Mouse (Mus musculus): ENCODE results near the gene Rab1a.

DNA sequence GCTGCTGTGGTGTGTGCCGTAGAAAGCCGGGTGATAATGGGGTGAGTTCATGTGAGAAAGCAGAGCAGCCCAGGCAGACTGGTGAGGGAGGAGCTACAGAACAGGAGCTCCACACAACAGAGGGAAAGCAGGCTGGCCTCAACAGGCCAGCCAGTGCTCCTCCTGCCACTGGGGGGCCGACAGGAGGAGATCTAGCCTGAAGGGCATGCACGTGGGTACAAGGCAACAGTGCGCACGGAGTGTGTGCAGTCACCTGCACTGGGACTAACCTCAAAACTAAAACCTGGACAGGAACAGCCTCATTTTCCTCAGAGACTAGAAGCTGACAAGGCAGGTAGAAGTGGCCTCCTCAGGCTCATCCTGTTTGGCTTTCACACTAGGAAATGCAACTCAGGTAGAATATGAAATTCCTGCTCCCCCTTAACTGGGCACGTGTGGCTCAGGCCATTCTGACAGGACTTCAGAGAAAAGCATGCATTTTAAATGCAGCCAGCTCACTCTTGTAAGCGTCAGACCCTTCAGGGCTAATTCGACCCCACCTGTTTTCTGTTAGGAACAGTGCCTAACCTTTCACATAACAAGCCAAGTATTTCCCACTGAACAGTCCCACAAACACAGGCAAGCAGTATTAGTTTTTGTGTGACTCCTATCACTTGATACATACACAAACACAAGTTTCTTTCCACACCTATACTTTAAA is 42.1 kb downstream of the Rab1a start:
- no peak for TF ChIP-seq POLR2A (IDR thresholded peaks at IDR 0.05; ENCODE audit: borderline replicate concordance, extremely low read depth, low read depth, low read length)
- TF ChIP-seq CTCF (IDR thresholded peaks at IDR 0.05; ENCODE audit: insufficient read depth, low read length) = 0 out of 2 replicates have a peak, but pooled peaks have one; percentile 11
